Mouse (Mus musculus) left cerebral cortex, adult 11 months (tissue): ENCODE measurements around the gene Ccdc15.
"Not testable (repeated sequence)": the region's sequence is repeated elsewhere in the genome, so short reads cannot be mapped to it uniquely, and the experiment has no call there.

ENCODE experiments used
- DNase-seq: peaks from one replicate; pipeline ENCODE4 v3.0.0; 2022; ENCODE audit warnings: low spot score

Gene Ccdc15

DNA sequence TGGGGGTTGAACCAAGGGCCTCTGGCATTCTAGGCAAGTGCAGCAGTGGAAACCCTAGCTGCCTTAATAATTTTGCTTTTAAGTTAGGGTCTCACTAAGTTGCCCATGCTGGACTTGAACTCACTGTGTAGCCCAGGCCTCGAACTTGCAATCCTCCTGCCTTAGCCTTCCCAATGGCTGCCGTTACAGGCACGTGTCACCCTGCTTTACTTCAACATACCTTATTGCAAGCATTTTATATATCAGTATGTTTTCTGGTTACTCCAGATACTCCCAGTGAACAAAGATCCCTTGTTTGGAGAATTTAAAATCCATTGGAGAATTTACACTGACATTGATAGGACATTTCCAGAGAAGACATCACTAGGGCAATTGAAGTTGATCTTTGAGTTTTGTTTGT, 818 bp upstream of the Ccdc15 start:
- no peak for DNase-seq

DNA sequence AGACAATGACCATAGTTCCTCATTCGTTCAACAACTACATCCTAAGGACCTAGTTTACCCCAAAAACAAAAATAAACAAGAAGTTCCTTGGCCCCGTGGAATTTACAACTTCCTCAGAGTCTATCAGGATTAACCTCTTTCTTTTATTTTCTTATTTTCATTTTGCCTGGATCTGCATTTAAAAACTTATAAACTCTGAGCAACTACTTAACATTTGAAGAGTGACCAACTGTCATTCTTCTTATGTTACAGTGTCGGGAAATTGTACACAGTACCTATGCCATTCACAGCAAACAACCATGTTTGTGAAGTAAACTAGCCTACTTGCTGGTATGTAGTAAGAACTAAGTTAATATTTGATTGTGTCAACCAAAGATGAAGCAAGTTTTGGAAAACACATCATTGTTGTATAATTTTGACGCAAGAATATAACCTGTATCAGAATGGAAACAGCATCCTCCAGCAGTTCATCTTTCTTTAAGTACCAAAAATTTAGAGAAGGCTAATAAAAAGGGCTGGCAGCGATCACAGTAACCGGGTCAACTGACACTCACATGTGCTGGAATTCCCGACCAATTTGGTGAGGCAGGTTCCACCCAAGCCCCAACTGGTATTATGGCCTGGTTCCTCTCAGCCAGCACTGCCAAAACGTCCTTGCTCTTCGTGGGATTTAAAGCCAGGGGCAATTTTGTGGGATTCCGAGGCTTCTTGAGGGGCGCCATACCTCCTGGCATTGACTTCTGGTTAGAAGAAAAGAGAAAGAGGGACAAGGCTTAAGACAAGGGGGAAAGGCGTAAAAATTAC, 846 bp downstream of the Ccdc15 start:
- DNase-seq: no peak

- no peak for DNase-seq
These were observed 2.8 kb downstream of the Ccdc15 start for GRCm38 (mm10) chr9:37345406-37345805.

- no peak for DNase-seq
These were observed 18.8 kb downstream of the Ccdc15 start for GRCm38 (mm10) chr9:37329456-37329855.

DNA sequence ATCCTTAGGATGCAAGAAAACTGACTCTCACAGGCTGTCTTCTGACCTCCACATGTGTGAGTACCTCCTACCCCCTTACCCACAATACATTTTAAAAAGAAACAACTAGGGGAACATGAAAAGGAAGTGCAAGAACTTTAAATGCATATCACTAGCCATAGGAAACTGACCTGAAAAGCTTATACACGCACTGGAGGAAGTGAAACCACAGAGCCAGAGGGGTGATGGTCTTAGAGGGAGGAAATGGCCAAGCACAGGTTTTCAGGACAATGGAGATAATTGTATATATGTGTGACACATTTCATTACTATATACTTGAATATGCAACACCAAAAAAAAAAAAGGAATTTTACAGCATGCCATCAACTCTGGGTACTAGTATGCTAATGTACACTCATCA, 46.5 kb downstream of the Ccdc15 start:
- no peak for DNase-seq

DNA sequence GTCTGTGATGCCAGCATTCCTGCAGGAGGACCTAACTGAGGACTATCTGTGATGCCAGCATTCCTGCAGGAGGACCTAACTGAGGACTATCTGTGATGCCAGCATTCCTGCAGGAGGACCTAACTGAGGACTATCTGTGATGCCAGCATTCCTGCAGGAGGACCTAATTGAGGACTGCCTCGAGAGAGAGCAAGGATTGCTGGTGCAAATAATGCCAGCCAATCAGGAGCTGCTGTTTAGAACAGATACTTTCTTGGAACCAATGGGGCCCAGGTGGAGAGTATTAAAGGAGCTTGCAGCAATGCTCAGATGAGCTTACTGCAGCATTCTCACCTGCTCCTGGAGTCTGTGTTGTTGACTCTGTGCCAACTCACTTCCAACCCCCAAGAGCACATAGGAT, 47.7 kb downstream of the Ccdc15 start:
- not testable (repeated sequence) for DNase-seq

GRCm38 (mm10) chr9:37295586-37295985, 52.6 kb downstream of the Ccdc15 start:
- DNase-seq: no peak

GRCm38 (mm10) chr9:37266622-37267021, 81.6 kb downstream of the Ccdc15 start:
- no peak for DNase-seq

DNA sequence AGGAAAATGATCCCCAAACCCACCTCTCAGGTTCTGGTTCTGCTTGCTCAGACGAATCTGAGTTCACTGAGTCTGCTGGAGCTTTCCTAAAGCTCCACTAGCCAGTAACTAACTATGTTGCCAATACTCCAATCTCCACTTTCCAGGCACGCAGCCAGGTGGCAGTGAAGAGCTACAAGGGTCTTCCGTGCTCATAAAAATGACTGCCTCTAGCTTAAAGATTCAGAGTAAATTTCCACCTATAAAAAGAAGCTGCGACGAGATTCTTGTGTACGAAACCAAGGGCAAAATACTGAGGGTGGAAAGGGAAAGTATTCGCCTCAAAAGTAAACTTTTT, 92.4 kb downstream of the Ccdc15 start:
- DNase-seq: peak; percentile 33

DNA sequence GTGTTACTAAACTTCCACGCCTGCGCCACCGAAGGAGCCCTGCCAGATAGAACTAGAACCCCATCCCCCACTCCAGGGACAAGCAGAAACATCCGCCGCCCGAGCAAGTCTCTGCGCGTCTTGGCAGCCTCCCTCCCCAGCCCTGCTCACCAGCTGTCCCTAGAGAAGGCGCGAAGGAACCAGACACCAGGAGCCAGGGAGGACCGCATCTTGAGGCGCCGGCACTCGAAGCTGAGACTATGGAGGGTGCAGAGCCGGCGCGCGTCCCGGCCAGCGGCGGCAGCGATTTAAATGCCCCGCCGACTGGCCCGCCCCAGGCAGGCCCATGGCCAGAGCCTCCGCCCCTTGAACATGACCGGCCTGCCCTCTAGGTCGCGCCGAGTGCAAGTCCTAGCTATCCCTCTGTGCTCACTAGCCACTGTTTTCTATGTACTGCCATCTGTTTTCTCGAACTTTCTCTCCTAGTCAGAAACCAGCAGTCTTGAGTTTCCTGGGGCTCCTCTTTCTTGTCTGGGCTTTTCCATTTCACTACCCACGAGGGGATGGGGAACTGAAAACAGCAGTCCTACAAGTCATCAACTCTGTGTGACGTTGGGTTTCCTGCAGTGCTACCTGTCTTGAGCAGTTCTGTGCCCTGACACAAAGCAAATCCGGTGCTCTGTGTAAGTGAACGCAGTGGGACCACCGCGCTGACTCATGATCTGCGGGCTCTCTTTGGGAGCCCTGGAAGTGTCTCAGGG, 92.9 kb downstream of the Ccdc15 start, which contains the start of gene Slc37a2:
TSS of gene Slc37a2 (minus strand) at position 590 of the 740 bp plus-strand sequence.
- peak; percentile 53 for DNase-seq

DNA sequence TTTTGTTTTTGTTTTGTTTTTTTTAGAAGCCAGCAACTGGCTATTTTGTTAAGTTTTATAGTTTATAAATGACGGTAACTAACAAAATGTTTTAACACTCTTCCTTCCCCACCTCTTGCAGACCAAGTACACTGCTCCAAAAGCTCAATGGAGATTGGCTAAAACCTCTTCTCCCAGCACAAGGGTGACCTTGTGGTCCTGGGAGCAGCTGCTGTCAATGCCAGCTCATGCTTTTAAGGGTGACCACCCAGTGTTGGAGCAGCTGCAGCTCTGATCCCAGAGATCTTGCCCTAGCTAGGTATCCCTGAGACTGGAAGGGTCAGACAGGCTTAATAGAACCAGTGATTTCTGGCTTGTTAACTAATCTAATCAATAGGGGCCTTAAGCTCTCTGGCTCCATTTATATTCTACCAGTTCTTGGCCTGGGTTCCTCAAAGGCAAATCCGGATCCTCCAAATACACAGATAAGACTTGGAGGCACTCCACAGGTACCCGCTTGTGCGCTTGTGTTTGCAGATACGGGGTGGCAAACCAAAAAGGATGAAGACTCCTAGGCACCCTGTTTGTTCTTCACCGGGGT, 93.6 kb downstream of the Ccdc15 start:
- no peak for DNase-seq

- DNase-seq: no peak
These were observed 97.6 kb downstream of the Ccdc15 start for GRCm38 (mm10) chr9:37250631-37251030.

GRCm38 (mm10) chr9:37249976-37250375, 98.3 kb downstream of the Ccdc15 start:
- no peak for DNase-seq

DNA sequence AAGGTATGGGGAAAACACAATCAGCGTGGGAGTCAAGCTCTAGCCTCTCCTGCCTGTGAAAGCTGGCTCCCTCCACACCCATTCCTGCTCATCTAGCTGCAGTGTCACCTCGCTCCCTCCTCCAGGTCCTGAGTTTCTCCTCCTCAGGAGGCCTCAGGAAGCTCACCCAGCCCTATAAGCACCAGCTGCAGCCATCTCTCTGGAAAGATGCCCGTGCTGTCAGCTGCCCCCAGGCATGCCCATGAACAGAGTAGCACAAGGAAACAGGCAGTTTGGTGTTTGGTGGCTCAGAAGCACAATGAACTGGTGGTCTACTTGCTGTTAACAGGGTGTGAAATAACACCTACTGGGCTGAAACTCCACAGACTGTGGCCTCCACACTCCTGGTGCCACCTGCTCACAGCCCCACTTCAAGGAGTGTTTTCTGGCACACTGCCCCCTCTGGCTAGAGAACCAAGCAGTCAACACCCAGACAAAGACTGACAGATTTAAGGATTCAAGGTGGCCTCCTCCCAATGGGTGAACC, 99.8 kb downstream of the Ccdc15 start:
- DNase-seq: no peak

DNA sequence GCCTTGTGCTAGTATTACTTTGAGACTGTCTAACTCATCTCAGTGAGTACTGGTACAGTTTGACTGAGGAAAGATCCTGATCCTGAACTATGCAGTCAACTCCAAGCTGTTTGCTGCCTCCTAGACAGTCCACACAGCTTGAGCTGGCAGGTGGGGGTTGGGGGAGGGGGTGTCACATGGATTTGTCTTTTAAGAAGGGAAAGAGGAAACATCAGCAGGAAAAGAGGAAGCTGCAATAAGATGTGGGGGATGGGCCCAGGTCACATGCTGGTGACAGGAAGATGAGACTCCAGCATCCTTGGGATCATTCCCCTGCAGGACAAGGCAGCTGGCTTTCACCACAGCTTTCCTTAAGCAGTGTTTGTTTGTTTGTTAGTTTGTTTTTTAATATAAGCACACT, 100.8 kb downstream of the Ccdc15 start:
- DNase-seq: peak; percentile 50

- no peak for DNase-seq
These were observed 102.4 kb downstream of the Ccdc15 start for GRCm38 (mm10) chr9:37245810-37246209.

DNA sequence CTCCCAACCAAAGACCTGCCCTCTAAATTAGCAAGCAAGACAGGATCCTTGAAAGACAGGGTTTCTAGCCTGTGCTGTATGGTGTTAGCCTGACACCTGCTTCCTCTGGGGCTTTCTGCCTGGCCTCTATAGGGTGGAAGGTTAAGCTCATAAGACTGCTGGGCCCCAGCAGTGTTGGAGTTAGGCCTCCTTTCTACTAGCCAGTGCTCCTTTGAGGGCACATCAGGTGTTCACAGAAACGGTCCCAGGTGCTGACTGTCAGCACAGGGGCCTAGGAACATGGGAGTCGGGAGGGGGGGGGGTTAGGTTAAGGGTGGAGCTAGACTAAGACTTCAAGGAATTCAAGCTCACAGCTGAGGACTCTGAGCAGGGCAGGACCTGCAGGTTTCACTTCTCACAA, 102.8 kb downstream of the Ccdc15 start:
- no peak for DNase-seq

DNA sequence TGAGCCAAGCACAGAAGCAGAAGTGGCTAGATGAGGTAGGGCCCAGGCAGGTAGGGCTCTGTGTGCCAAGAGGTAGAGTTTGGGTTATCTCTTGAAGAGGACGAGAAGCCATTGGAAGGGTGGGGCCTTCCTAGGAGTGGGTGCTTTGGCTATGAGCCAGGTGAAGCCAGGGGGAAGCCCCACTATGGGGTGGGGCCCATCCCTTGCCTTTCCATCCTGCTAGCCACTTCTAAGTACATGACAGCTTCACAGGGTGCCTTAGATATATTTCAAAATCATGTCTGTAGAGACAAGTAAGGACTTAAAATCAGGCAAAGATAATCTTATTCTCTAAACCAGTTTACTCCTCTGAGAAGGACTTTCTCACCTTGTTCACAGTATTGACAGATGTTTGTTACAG, 103.6 kb downstream of the Ccdc15 start:
- no peak for DNase-seq

DNA sequence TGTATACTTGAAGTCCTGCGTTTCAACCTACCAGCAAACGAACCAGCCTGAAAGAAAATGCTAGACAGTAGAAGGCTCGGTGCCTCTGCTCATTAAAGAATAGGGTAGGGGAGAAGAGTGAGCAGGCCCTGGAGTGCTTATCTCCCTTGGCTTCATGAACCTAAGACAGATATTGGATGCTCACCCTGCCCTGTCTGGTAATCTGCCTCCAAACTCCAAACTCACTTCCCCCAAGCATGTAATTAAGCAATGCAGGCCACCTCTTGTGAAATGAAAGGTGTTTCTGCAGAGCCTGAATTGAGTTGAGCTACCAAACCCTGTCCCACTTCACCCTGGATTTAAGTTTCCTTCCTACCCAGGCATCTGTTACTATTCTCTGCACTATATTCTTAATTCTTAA, 105.5 kb downstream of the Ccdc15 start:
- DNase-seq: no peak

GRCm38 (mm10) chr9:37235951-37236737, 112.1 kb downstream of the Ccdc15 start:
- DNase-seq: no peak

- no peak for DNase-seq
These were observed 115.7 kb downstream of the Ccdc15 start for GRCm38 (mm10) chr9:37232201-37233195.
